Comparison of ENCODE assay signal across 8 mouse cellular contexts in the genomic region with DNA sequence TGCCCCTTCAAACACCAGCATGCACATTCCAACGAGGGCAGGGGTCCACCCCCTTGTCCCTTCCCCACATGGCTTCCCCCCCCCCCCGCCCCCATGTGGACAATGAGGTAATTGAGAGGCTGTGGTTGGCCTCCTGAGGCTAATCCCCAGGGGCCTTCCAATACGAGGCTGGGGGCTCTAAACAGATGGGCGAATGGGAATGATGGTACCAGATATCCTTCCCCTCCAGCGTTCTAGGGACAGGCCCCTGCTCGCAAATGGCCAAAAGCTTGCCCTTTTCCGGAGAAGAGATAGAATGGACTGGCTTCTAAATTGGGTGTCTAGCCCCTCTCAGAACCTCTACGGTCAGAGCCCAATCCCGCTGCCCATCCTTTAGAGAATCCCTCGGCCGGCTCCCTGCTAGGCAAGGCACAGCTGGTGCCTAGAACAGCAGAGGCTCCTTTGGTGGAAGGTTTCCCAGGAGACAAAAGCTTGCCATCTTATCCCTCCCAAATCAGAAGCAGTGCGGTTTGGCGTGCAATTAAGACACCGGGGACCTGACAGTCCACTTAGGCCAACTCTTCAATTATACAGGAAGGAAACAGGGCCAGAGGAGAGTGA. TPM values are rescaled to one million over a fixed set of nuclear protein-coding genes. Genes with fewer than 3 reads are reported as not detected.
A peak's percentile ranks its signal among the peaks of the same experiment; 100 is the strongest.
DNase-seq lines count a peak whose midpoint lies in the region; ATAC-seq and TF ChIP-seq lines count a peak whose summit lies in the region.

No protein-coding gene starts in this region.

- H3K4me3 ChIP-seq in layer of hippocampus, adult 2 months, result peak overlapping the region; percentile 59
- peak overlapping the region; percentile 49 for H3K4me3 ChIP-seq in embryonic facial prominence, embryonic 11.5 days (ENCODE audit: low read depth, low read length)
- H3K4me3 ChIP-seq in hindbrain, embryonic 16.5 days (ENCODE audit: low read length), result peak overlapping the region; percentile 75
- peak overlapping the region; percentile 76 for H3K4me3 ChIP-seq in midbrain, postnatal 0 days (ENCODE audit: low read depth, low read length)

- H3K36me3 ChIP-seq in embryonic facial prominence, embryonic 11.5 days (replicated peaks; ENCODE audit: control insufficient read depth, insufficient read depth, low read depth, low read length), result no peaks in the 10 kb centered on the region
- no peaks in the 10 kb centered on the region for H3K36me3 ChIP-seq in hindbrain, embryonic 16.5 days (ENCODE audit: control insufficient read depth, insufficient read depth, low read length)
- H3K36me3 ChIP-seq in midbrain, postnatal 0 days (ENCODE audit: insufficient read depth, low read length), result no peaks in the 10 kb centered on the region

- H3K9me3 ChIP-seq in embryonic facial prominence, embryonic 11.5 days (replicated peaks; ENCODE audit: control insufficient read depth, low read length), result no peaks in the 10 kb centered on the region
- no peaks in the 10 kb centered on the region for H3K9me3 ChIP-seq in hindbrain, embryonic 16.5 days (ENCODE audit: control insufficient read depth, low read length)
- H3K9me3 ChIP-seq in midbrain, postnatal 0 days (ENCODE audit: low read length), result no peaks in the 10 kb centered on the region

- H3K4me2 ChIP-seq in embryonic facial prominence, embryonic 11.5 days (ENCODE audit: low read depth, low read length), result peak overlapping the region; percentile 83
- H3K4me2 ChIP-seq in hindbrain, embryonic 16.5 days (ENCODE audit: low read length), result peak overlapping the region; percentile 87
- H3K4me2 ChIP-seq in midbrain, postnatal 0 days (ENCODE audit: low read depth, low read length, poor library complexity, severe bottlenecking), result peak overlapping the region; percentile 72

- peak overlapping the region; percentile 82 for H3K27ac ChIP-seq in layer of hippocampus, adult 2 months
- H3K27ac ChIP-seq in embryonic facial prominence, embryonic 11.5 days (replicated peaks; ENCODE audit: low read depth, low read length), result peak overlapping the region; percentile 52; the same call in 1 of the 2 replicates
- peak overlapping the region; percentile 95 for H3K27ac ChIP-seq in hindbrain, embryonic 16.5 days (ENCODE audit: low read depth, low read length)
- H3K27ac ChIP-seq in midbrain, postnatal 0 days (ENCODE audit: low read depth, low read length), result peak overlapping the region; percentile 90

- H3K9ac ChIP-seq in embryonic facial prominence, embryonic 11.5 days (replicated peaks; ENCODE audit: low read length), result peak overlapping the region; percentile 71
- H3K9ac ChIP-seq in hindbrain, embryonic 16.5 days (ENCODE audit: low read depth, low read length), result peak overlapping the region; percentile 87
- H3K9ac ChIP-seq in midbrain, postnatal 0 days (replicated peaks; ENCODE audit: low read length, poor library complexity, severe bottlenecking), result peak overlapping the region; percentile 78

- WGBS in embryonic facial prominence, embryonic 11.5 days, result 2% methylated on average over 13 of the region's 14 CpGs
- 3% methylated on average over 14 of the region's 14 CpGs for WGBS in hindbrain, embryonic 16.5 days
- WGBS in midbrain, postnatal 0 days, result 1% methylated on average over 12 of the region's 14 CpGs

- peaks cover 4% of the 10 kb centered on the region; the same call in 1 of the 2 replicates for H3K4me1 ChIP-seq in embryonic facial prominence, embryonic 11.5 days (ENCODE audit: control insufficient read depth, insufficient read depth, low read length)
- peaks cover 19% of the 10 kb centered on the region for H3K4me1 ChIP-seq in hindbrain, embryonic 16.5 days (ENCODE audit: control insufficient read depth, insufficient read depth, low read depth, low read length)
- peaks cover 4% of the 10 kb centered on the region; the same call in 1 of the 2 replicates for H3K4me1 ChIP-seq in midbrain, postnatal 0 days (ENCODE audit: insufficient read depth, low read length)

- no peaks in the 10 kb centered on the region for H3K27me3 ChIP-seq in embryonic facial prominence, embryonic 11.5 days (ENCODE audit: control insufficient read depth, insufficient read depth, low read length)
- no peaks in the 10 kb centered on the region for H3K27me3 ChIP-seq in hindbrain, embryonic 16.5 days (replicated peaks; ENCODE audit: control insufficient read depth, insufficient read depth, low read length)
- no peaks in the 10 kb centered on the region for H3K27me3 ChIP-seq in midbrain, postnatal 0 days (ENCODE audit: insufficient read depth, low read length)

- no peak for DNase-seq in layer of hippocampus, adult 2 months (ENCODE audit: low spot score in 2 of 2)
- DNase-seq in layer of hippocampus, adult 18-20 months (ENCODE audit: low spot score in 2 of 2), result no peak
- DNase-seq in embryonic facial prominence, embryonic 11.5 days (ENCODE audit: low spot score), result no peak
- DNase-seq in midbrain, postnatal 0 days (ENCODE audit: low spot score), result no peak
- DNase-seq in gastrocnemius, postnatal 25 days, result no peak
- DNase-seq in layer of hippocampus, postnatal 10 days (ENCODE audit: low spot score in 2 of 2), result no peak
- DNase-seq in layer of hippocampus, adult 11-12 months (ENCODE audit: low spot score), result no peak

- TF ChIP-seq CTCF in layer of hippocampus, adult 2 months (conservative IDR thresholded peaks at IDR 0.05), result no peak
- no peak for TF ChIP-seq CTCF in midbrain, postnatal 0 days (IDR thresholded peaks at IDR 0.05)

- no peak; the same call in 1 of the 2 replicates for ATAC-seq in embryonic facial prominence, embryonic 11.5 days (replicated peaks; ENCODE audit: insufficient number of reproducible peaks, low FRiP score, low TSS enrichment, low read depth)
- ATAC-seq in hindbrain, embryonic 16.5 days, result peak; percentile 20
- ATAC-seq in midbrain, postnatal 0 days (ENCODE audit: low FRiP score), result no peak

RNA-seq across cellular contexts. Expression of a gene that starts 55.1 kb away (rescaled TPM):
- 10 to 100 TPM; 41.2 to 41.4 TPM for total RNA-seq in layer of hippocampus, adult 2 months (2021)
- total RNA-seq in layer of hippocampus, adult 18-20 months (2021), result 10 to 100 TPM; 34.6 to 34.8 TPM
- polyA plus RNA-seq in embryonic facial prominence, embryonic 11.5 days (2014; fragmentation: Nextera tagmentation; extraction: Ambion mirVana), result 35.3 and 40.2 TPM in 2 replicates
- 35.3 and 44.6 TPM in 2 replicates for polyA plus RNA-seq in hindbrain, embryonic 16.5 days (2015; fragmentation: Nextera tagmentation; extraction: Ambion mirVana)
- 122 and 126 TPM in 2 replicates for total RNA-seq in midbrain, postnatal 0 days (2014; rRNA removed)
- 24.9 and 28.3 TPM in 2 replicates for polyA plus RNA-seq in midbrain, postnatal 0 days (2015; fragmentation: Nextera tagmentation; extraction: Ambion mirVana)
- total RNA-seq in gastrocnemius, postnatal 25 days (2021), result 10 to 100 TPM; 24.6 to 28.7 TPM
- total RNA-seq in layer of hippocampus, postnatal 10 days (2021), result 10 to 100 TPM; 68.5 to 69.4 TPM
